Mouse (Mus musculus): ENCODE measurements around the gene Arhgap29.

Gene Arhgap29

GRCm38 (mm10) chr3:121945957-121946356 lies 6.4 kb upstream of the Arhgap29 start:
- no peak for DNase-seq

DNA sequence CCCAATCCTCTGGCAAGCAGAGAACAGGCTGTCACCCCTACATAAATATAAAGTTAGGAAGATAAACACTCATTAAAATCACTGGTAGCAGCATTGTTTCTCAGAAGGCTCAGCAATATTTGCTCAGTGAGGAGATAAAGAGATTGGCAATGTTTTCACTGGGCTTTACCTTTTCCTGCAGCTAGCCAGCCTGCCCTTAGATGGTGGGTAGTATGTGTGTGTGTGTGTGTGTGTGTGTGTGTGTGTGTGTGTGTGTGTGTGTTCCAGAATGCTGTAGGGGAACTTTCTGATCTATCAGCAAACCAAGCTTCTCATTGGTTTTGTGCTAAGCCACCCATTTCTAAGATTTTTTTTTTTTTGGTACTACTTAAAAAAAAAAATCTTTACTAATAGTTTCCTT lies 5.6 kb upstream of the Arhgap29 start:
- no peak for DNase-seq

DNA sequence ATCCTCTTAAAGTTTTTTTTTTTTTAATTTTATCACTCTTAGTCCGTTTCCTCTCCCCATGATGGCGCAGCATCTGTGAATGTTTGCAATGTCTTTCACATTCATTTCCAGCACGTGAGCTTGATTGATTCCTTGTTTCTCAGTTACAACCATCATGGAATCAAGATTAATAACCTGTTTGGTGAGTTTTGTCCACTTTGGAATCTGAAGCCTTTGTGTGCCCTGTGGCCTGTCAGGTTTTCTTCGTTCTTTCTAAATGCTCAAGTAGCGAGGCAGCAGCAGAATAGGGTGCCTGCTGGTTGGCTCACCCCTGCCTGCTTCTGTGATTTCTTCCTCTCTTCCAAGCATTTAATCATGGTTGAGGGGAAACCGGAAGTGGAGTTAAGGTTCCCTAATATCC lies 2.2 kb upstream of the Arhgap29 start:
- DNase-seq, result no peak

DNA sequence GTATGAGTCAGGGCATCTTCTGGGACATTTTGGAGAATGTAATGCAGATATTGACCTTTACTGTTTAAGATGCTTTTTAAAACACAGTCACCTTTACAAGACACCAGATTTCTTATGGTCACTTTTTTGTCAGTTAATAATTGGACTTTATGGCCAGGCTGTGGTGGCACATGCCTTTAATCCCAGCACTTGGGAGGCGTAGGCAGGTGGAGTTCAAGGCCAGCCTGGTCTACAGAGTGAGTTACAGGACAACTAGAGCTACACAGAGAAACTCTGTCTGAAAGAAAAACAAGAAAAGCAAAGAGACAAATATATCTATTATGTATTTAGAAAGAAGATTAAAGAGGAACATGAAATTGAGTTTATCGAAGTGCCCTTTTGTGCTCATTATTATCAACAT lies 1.2 kb upstream of the Arhgap29 start:
- no peak for DNase-seq

DNA sequence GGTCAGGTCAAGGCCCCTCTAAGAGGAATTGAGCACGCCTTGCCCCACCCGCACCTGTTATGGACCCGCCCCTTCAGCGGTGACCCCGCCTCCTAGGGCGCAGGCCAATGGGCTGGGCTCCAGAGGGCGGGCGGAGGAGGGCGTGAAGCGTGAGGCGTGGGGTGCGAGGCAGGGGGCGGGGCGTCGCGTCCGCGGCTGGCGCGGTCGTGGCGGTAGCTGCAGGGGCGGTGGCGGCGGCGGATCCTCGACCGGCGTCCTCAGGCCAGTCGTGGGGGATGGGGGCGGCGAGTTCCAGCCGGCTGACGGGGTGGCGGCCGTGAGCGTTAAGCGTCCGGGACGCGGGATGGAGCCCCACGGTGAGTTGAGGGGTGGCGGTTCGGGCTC lies 700 bp downstream of the Arhgap29 start:
- DNase-seq, result peak; percentile 95 to 97

DNA sequence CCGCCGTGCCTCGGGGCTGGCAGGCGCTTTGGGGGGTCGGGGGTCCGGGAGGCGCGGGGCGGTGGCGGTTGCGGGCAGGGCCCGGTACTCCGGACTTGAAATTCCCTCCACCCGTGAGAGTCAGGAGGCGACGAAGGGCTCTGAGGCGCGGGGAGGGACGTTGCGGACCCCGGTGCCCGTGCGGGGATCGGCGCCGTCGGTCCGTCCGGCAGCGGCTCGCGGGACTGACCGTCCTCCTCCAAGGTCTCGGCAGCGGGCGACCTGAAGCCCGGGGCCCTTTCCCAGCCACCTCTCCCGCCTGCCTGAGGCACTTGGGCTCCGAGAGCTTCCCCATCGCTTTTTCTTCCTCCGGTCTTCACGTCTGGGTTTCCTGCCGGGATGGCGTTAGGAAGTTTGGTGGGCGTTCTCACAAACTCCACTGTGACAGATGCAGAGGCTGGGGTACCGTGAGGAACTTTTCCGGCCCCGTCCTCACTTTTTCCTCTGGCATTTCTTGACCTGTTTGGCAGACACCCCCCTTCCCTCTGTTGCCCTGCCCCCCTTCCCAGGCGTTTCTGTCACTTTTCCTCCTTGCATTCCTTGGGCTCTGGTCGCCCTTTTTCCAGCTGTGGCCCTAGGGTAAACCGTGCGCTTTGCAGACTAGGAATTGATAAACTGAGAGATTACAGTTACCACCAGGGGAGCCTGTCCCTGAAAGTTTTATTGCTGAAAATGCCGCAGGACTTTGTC lies 1.3 kb downstream of the Arhgap29 start:
- DNase-seq, result peak; percentile 57 to 69

DNA sequence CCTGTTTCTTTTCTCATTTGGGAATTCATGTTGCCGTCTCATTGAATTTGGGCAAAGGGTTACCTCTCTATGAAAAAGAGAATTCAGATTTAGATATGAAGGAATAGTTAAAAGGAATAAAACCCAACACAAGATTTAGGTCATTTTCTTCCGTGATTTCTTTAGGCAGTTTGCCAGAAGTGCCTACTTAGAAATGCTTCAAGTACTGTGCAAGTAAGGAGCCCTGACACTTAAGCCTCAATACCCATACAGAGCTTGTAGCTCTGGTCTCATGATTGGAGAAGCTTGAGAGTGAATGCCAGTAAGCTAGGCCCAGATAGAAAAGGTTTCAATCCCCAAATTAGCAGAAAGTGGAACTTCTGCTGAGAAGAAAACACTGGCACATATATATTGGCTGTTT lies 2.1 kb downstream of the Arhgap29 start:
- no peak for DNase-seq

DNA sequence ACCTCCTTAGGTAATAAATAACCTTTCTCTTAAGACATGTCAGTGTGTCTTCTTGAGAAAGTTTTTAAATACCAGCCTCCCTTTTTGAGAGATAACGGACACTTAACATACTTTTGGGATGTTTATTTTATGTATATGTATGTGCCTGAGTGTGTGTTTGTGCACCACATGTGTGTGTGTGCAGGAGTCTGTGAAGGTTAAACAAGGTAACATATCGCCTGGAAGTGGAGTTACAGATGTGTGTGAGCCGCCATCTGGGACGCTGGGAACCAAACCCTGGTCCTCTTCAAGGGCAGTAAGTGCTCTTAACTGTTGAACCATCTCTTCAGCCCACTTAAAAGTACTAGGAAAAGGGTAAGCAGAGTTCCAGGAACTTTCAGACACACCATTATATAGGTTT lies 3.2 kb downstream of the Arhgap29 start:
- DNase-seq, result no peak

GRCm38 (mm10) chr3:121956789-121957188 lies 4.4 kb downstream of the Arhgap29 start:
- DNase-seq, result peak in 1 of 2 experiments; percentile 36

DNA sequence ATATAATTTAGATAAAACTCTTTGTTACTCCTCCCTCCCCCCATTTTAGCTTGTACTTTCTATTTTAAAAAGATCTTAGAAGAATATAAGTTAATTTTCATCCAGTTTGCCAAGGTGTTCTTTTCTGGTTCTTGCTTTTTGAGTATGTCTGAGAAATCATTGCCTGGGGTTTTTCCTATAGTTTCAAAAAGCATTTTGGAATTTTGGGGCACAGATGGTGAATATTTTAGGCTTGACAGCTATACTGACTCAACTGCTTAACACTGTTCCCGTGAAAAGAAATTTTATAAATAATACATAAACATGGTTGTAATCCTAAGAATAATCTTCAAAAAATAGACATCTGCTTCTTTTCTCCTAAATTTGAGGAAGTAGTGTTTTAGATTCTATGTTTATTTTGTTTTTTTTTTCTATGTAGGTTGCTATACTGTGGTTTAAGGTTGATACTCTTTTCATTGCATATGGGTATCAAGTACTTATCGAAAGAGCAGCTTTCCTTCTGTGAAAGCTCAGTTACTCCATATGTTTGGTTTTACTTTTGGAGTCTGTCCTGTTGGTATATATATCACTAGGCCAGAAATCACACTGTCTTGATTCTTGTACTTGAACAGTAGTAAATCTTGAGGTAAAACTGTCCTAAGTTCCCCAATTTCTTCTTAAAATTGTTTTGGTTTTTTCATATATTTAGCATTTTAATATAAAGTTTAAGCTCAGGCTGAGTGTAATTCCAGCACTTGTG lies 5.4 kb downstream of the Arhgap29 start:
- no peak for DNase-seq

DNA sequence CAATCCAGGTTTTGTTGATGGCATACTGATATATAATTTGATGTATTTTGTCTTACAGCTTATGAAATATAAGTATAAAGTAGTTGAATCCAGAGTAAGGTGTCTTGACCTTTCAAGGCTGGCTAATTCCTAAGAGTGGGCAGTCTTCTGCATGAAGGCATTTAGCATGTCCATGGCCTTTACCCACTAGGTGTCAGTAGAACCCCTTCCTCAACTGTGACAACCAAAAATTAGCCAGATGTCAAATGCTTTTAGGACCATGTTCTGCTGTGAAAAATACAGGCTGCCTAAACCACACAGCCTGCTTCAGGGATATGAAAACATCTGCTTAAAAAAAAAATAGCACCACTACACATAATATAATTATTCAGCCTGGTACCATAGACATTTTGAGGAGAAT lies 11.8 kb downstream of the Arhgap29 start:
- DNase-seq, result peak; percentile 42 to 66

GRCm38 (mm10) chr3:121967681-121968476 lies 15.5 kb downstream of the Arhgap29 start:
- DNase-seq, result peak; percentile 94 to 97

GRCm38 (mm10) chr3:121968621-121969020 lies 16.3 kb downstream of the Arhgap29 start:
- DNase-seq, result peak; percentile 78 to 80

DNA sequence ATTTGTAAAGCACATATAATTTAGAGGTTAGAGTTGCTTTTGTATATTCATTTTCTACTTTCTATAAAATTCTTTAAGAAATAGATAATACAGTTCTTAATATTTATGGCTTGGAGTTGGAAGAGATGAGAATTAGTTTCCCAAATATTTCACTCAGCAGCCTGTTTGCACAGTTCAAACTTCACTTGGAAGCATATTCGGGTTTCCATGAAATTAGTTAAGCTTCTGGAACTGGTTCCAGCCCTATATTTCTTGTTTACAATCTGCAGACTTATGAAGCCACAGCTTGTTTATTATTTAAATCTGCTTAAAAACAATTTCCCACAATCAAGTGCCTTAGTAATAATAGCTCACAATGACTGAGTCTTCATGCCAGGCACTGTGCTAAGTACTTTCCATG lies 17.1 kb downstream of the Arhgap29 start:
- DNase-seq, result no peak

DNA sequence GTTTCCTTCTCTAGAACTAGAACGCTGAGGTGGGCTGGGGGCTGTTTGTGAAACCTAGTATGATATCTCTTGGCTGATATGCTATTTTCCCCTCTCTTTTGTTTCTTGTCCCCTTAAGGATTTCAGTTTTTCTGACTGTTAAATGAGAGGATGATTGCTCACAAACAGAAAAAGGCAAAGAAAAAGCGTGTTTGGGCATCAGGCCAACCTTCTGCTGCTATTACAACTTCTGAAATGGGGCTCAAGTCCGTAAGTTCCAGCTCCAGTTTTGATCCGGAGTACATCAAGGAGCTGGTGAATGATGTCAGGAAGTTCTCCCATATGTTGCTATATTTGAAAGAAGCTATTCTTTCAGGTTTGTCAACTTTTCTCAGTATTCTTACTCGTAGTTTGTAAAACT lies 21.4 kb downstream of the Arhgap29 start:
- DNase-seq, result peak in 1 of 2 experiments; percentile 61

- no peak for DNase-seq
Observed at GRCm38 (mm10) chr3:121975381-121975780, 23.0 kb downstream of the Arhgap29 start.

DNA sequence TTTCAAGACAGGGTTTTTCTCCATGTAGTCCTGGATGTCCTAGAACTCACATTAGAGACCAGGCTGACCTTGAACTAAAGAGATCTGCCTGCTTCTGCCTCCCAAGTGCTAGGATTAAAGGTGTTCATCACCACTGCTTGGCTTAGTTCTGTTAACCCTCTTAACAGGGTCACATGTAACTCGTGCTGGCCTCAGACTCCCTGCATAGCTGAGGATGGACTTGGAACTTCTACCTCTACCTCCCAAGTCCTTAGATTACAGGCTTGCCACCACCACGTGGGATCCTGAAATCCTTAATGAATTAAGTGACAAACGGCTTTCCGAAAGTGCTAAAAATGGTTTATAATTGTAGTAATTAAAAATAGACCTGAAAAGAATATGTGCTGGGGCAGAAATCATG lies 29.0 kb downstream of the Arhgap29 start:
- DNase-seq, result no peak

GRCm38 (mm10) chr3:121982450-121982849 lies 30.1 kb downstream of the Arhgap29 start:
- DNase-seq, result peak in 1 of 2 experiments; percentile 53

GRCm38 (mm10) chr3:121995125-121995524 lies 42.8 kb downstream of the Arhgap29 start:
- DNase-seq, result no peak

DNA sequence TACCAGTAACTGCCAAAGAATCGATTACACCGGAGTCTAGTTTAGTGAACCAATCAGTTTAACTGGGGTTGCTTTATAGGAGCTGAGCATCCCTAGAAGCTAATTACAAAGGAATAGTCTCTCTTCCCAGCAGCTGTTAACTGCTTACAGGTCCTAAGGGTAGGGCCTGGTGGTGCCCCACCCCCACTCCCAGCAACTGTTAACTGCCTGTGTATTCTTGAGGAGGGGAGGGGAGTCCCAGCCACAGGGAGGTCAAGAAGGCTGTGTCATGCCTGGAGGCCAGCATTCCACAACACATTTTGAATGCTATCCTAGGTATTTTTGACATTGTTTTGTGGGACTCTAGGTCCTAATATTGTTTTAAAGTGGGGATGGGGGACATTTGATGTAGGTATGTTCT lies 47.6 kb downstream of the Arhgap29 start:
- DNase-seq, result no peak

- DNase-seq, result no peak
Observed at GRCm38 (mm10) chr3:122001568-122001967, 49.2 kb downstream of the Arhgap29 start.

GRCm38 (mm10) chr3:122009818-122010217 lies 57.5 kb downstream of the Arhgap29 start:
- DNase-seq, result no peak

- DNase-seq, result no peak
Observed at GRCm38 (mm10) chr3:122010292-122010691, 58.0 kb downstream of the Arhgap29 start.

- DNase-seq, result no peak
Observed at GRCm38 (mm10) chr3:122012464-122012863, 60.1 kb downstream of the Arhgap29 start.

Data from kidney, postnatal 25 days (tissue).